Mouse (Mus musculus): ENCODE measurements at regions not wholly inside any gene's neighbourhood (a gene's known extent, or its start where the extent isn't known, plus 50 kb on each side); places are given as distances from the start of the nearest gene placed in this dataset.

DNA sequence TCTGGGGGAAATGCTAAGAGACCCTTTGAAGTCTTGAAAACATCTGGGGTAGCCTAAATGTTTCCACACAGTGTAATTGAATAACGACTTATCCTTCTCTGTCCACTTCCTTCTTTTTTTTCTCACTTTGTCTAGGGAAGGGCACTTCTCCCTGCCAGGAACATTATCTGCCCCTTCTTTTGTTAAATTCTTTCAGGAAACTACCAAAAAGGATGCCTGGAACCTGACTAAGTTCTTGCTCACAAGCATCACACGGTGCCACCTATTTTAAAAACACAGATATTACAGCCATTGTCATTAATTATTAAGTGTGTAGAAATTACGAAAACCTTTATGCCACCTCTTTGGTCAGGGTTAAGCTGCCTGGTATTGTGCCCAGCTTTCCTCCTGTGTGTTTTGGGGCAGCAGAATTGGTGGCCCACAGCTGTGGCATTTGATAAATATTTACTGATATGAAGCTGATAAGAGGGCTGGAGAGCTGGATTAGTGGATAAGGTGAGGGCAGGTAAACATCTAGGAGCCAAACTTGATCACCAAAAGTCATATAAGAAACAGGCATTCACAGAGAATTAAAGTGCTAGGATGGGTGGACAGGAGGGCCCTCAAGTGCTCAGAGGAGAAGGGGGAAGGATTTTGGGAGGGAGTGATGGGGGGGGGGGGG, 855.6 kb upstream of the Adgrl2 start:
- peaks cover 7% of the 10 kb centered on the region for H3K4me1 ChIP-seq
- H3K27me3 ChIP-seq (replicated peaks) = no peaks in the 10 kb centered on the region
- no peak overlapping the region for H3K4me3 ChIP-seq
- H3K36me3 ChIP-seq (replicated peaks) = no peaks in the 10 kb centered on the region
- 57% methylated on average over 3 of the region's 3 CpGs for WGBS
- H3K9ac ChIP-seq = no peak overlapping the region
- no peak overlapping the region for H3K4me2 ChIP-seq
- no peak overlapping the region for H3K27ac ChIP-seq
- ATAC-seq (replicated peaks) = no peak
- H3K9me3 ChIP-seq = no peaks in the 10 kb centered on the region

GRCm38 (mm10) chr3:149845083-149845825, 854.9 kb upstream of the Adgrl2 start:
- H3K36me3 ChIP-seq (replicated peaks) = no peaks in the 10 kb centered on the region
- H3K9ac ChIP-seq = no peak overlapping the region
- no peak; the same call in 1 of the 2 replicates for ATAC-seq (replicated peaks)
- H3K9me3 ChIP-seq = no peaks in the 10 kb centered on the region
- 0 out of 2 replicates have a peak overlapping the region, but pooled peaks have one; percentile 11 for H3K27ac ChIP-seq
- 15% methylated on average over 18 of the region's 18 CpGs for WGBS
- H3K4me3 ChIP-seq = 0 out of 2 replicates have a peak overlapping the region, but pooled peaks have one; percentile 6
- no peaks in the 10 kb centered on the region for H3K27me3 ChIP-seq (replicated peaks)
- peak overlapping the region; percentile 44 for H3K4me2 ChIP-seq
- peaks cover 7% of the 10 kb centered on the region for H3K4me1 ChIP-seq

- Histone ChIP-seq H3K27me3 (replicated peaks) (no peaks in the 10 kb centered on the region), H3K4me3 (no peak overlapping the region), H3K9ac (no peak overlapping the region), H3K27ac (no peak overlapping the region), H3K4me2 (no peak overlapping the region), H3K9me3 (no peaks in the 10 kb centered on the region), H3K36me3 (replicated peaks) (no peaks in the 10 kb centered on the region), H3K4me1 (peaks cover 7% of the 10 kb centered on the region)
- no peak for ATAC-seq (replicated peaks)
Measured at GRCm38 (mm10) chr3:149837921-149838320, 847.6 kb upstream of the Adgrl2 start.

DNA sequence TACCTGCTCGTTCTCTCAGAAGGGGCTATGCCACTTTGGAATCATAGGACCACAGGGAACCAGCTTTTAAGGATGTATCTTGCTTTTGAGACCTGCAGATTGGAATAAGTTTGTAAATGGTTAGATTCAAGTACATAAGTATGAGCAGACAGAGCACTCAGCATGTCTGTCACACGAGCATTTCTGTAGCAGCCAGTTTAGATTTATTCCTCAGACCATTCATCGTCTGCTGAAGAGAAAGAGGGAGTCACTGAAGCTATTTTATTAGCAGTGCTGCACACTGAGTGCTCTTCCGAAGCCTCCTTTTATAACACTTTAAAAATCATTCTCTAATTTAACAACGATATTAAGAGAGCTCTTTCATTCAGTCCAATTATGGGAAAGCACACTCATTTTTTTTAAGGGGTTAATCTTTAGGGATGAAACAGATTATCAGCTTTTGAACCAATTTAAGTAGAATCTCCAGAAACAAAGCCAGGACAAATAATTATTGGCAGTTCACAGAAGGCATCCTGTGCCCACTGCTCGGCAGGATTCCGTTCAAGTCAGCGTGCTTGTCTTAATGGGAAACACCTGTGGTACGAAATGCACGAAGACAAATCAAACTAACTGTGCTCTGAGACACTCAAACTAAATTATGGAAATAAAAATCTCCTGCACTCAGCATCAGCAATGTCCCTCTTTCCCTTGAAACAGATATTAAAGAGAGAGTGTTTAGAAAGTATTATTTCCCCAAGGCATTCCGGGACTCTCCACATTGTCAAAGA, 846.3 kb upstream of the Adgrl2 start:
- H3K27ac ChIP-seq = no peak overlapping the region
- no peaks in the 10 kb centered on the region for H3K9me3 ChIP-seq
- H3K4me2 ChIP-seq = peak overlapping the region; percentile 24; the same call in 1 of the 2 replicates
- H3K27me3 ChIP-seq (replicated peaks) = no peaks in the 10 kb centered on the region
- no peak for ATAC-seq (replicated peaks)
- H3K9ac ChIP-seq = no peak overlapping the region
- WGBS = 32% methylated on average over 11 of the region's 11 CpGs
- no peaks in the 10 kb centered on the region for H3K36me3 ChIP-seq (replicated peaks)
- no peak overlapping the region for H3K4me3 ChIP-seq
- peaks cover 7% of the 10 kb centered on the region for H3K4me1 ChIP-seq

- Histone ChIP-seq H3K4me2 (no peak overlapping the region), H3K9me3 (no peaks in the 10 kb centered on the region), H3K27me3 (replicated peaks) (no peaks in the 10 kb centered on the region), H3K4me1 (no peaks in the 10 kb centered on the region), H3K36me3 (replicated peaks) (no peaks in the 10 kb centered on the region), H3K4me3 (no peak overlapping the region), H3K27ac (no peak overlapping the region), H3K9ac (no peak overlapping the region)
- 30% methylated on average over 2 of the region's 2 CpGs for WGBS
- no peak for ATAC-seq (replicated peaks)
Measured at GRCm38 (mm10) chr3:149827181-149827580, 836.8 kb upstream of the Adgrl2 start.

- H3K9me3 ChIP-seq = no peaks in the 10 kb centered on the region
- no peaks in the 10 kb centered on the region for H3K36me3 ChIP-seq (replicated peaks)
- H3K9ac ChIP-seq = no peak overlapping the region
- 16% methylated on average over 9 of the region's 9 CpGs for WGBS
- H3K27me3 ChIP-seq (replicated peaks) = no peaks in the 10 kb centered on the region
- H3K4me1 ChIP-seq = no peaks in the 10 kb centered on the region
- H3K27ac ChIP-seq = no peak overlapping the region
- no peak overlapping the region for H3K4me3 ChIP-seq
- H3K4me2 ChIP-seq = no peak overlapping the region
- ATAC-seq (replicated peaks) = no peak
Measured at GRCm38 (mm10) chr3:149826757-149827156, 836.4 kb upstream of the Adgrl2 start.

GRCm38 (mm10) chr3:149820670-149821069, 830.3 kb upstream of the Adgrl2 start:
- Histone ChIP-seq H3K4me2 (no peak overlapping the region), H3K4me3 (no peak overlapping the region), H3K27ac (no peak overlapping the region), H3K4me1 (no peaks in the 10 kb centered on the region), H3K36me3 (replicated peaks) (no peaks in the 10 kb centered on the region), H3K27me3 (replicated peaks) (no peaks in the 10 kb centered on the region), H3K9ac (no peak overlapping the region), H3K9me3 (no peaks in the 10 kb centered on the region)
- no peak for ATAC-seq (replicated peaks)
- WGBS = 87% methylated on average over 3 of the region's 3 CpGs

DNA sequence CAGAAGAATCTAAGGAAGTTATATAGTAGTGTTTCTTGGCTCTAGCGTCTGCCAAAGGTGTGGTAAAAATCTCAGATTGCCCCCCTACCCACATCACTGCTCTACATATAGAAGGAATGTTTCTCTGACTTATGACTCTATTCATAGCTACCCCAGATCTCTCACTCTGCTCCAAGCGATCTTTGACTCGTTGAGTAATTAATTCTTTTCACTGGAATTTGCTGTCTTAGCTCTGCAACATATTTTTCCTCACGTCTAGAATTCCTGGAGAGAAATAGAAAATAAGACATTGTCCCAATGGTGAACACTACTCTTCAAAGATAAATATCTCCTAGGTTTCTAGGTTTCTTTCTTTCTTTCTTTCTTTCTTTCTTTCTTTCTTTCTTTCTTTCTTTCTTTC, 829.5 kb upstream of the Adgrl2 start:
- Histone ChIP-seq H3K9ac (no peak overlapping the region), H3K36me3 (replicated peaks) (no peaks in the 10 kb centered on the region), H3K27ac (no peak overlapping the region), H3K4me1 (no peaks in the 10 kb centered on the region), H3K9me3 (no peaks in the 10 kb centered on the region), H3K4me3 (no peak overlapping the region), H3K27me3 (replicated peaks) (no peaks in the 10 kb centered on the region), H3K4me2 (no peak overlapping the region)
- ATAC-seq (replicated peaks) = no peak
- 77% methylated on average over 4 of the region's 4 CpGs for WGBS

DNA sequence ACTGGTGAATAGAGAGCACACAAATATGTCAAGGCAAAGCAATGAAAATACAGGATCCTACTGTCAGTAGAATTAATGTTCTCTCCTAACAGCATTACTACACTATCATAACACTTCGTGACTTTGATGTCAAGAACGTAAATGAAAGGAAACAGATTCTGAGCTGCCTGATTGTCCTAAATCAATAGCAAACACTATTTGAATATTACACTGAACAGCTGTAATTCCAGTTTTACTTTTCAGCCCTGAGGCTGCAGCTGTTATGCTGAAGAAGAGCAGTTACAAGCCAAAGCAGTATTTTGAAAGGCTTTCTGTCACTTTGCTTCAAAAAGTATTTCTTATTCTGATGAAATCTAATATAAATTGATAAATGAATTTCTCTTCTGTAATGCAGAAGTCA, 828.7 kb upstream of the Adgrl2 start:
- H3K4me3 ChIP-seq = no peak overlapping the region
- no peak overlapping the region for H3K9ac ChIP-seq
- no peaks in the 10 kb centered on the region for H3K27me3 ChIP-seq (replicated peaks)
- no peak overlapping the region for H3K4me2 ChIP-seq
- H3K9me3 ChIP-seq = no peaks in the 10 kb centered on the region
- no peaks in the 10 kb centered on the region for H3K36me3 ChIP-seq (replicated peaks)
- no peaks in the 10 kb centered on the region for H3K4me1 ChIP-seq
- no peak overlapping the region for H3K27ac ChIP-seq
- 79% methylated on average over 2 of the region's 2 CpGs for WGBS
- no peak for ATAC-seq (replicated peaks)

DNA sequence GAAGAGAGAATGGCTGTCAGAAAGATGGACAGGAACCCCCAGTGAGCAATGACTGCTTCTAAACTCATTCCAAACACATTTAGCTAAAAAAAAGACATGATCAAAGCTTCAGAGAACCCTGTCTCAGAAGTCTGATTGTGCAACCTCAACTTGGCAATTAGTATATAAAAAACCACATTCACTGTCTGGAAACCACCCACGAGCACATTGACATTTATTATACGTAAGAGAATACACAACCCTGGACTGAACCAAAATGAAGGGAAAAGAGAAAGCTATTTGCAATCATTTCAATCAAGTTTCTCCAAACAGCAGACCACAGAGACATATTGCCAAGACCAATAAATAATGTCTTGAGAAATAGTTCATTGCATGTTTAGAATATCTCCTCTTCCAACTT, 820.7 kb upstream of the Adgrl2 start:
- Histone ChIP-seq H3K9ac (no peak overlapping the region), H3K36me3 (replicated peaks) (no peaks in the 10 kb centered on the region), H3K27ac (no peak overlapping the region), H3K4me3 (no peak overlapping the region), H3K4me1 (no peaks in the 10 kb centered on the region), H3K4me2 (no peak overlapping the region), H3K27me3 (replicated peaks) (no peaks in the 10 kb centered on the region), H3K9me3 (no peaks in the 10 kb centered on the region)
- ATAC-seq (replicated peaks) = no peak
- WGBS = 61% methylated on average over 2 of the region's 2 CpGs

- Histone ChIP-seq H3K4me1 (no peaks in the 10 kb centered on the region), H3K27me3 (replicated peaks) (no peaks in the 10 kb centered on the region), H3K9me3 (no peaks in the 10 kb centered on the region), H3K27ac (no peak overlapping the region), H3K36me3 (replicated peaks) (no peaks in the 10 kb centered on the region), H3K9ac (no peak overlapping the region), H3K4me2 (no peak overlapping the region), H3K4me3 (no peak overlapping the region)
- ATAC-seq (replicated peaks) = no peak
- WGBS = 62% methylated on average over 6 of the region's 6 CpGs
Measured at GRCm38 (mm10) chr3:149805345-149805744, 815.0 kb upstream of the Adgrl2 start.

- Histone ChIP-seq H3K4me2 (no peak overlapping the region), H3K9ac (no peak overlapping the region), H3K27ac (no peak overlapping the region), H3K9me3 (no peaks in the 10 kb centered on the region), H3K27me3 (replicated peaks) (no peaks in the 10 kb centered on the region), H3K4me3 (no peak overlapping the region), H3K36me3 (replicated peaks) (no peaks in the 10 kb centered on the region), H3K4me1 (no peaks in the 10 kb centered on the region)
- ATAC-seq (replicated peaks) = no peak
- WGBS = 82% methylated on average over 2 of the region's 2 CpGs
Measured at GRCm38 (mm10) chr3:149796123-149796522, 805.8 kb upstream of the Adgrl2 start.

All from midbrain, embryonic 15.5 days (tissue).